Mouse (Mus musculus): ENCODE measurements at regions not wholly inside any gene's neighbourhood (a gene's known extent, or its start where the extent isn't known, plus 50 kb on each side); places are given as distances from the start of the nearest gene placed in this dataset.

DNA sequence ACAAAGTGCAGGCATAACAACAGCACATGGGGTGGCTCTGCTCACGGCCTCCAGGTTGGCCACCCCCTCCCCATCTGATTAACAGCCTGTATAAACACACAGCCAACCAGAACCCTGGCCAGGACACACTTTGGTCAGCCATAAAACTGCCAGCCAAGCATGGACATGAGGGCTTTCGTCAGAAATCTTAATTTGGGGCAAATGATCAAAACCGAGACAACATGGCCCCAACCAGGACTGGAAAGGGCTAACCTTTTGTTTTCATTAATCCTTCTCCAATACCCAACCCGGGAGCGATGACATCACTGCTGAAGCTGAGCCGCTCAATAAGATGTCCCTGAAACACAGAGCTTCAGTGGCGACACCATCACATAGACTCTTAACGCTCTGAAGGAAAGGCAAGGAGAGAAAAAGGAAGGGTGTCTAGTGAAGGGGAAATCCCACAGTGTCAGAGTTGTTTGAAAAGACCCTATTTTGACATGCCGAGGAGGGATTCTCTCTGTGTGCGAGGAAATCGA lies 351.9 kb upstream of the Npvf start:
- no peak for TF ChIP-seq POLR2A (IDR thresholded peaks at IDR 0.05; ENCODE audit: borderline replicate concordance, low read depth, low read length)
- no peak for TF ChIP-seq CTCF (IDR thresholded peaks at IDR 0.05; ENCODE audit: low read depth, low read length)
- no peaks in the 10 kb centered on the region for H3K4me1 ChIP-seq (ENCODE audit: control insufficient read depth, insufficient read depth, low read length)
- no peak overlapping the region for H3K27ac ChIP-seq (ENCODE audit: insufficient read depth, low read depth, low read length)
- no peak overlapping the region for H3K4me3 ChIP-seq (ENCODE audit: insufficient read depth, low read length)

- no peak for TF ChIP-seq CTCF (IDR thresholded peaks at IDR 0.05; ENCODE audit: low read depth, low read length)
- no peak for TF ChIP-seq POLR2A (IDR thresholded peaks at IDR 0.05; ENCODE audit: borderline replicate concordance, low read depth, low read length)
- H3K27ac ChIP-seq (ENCODE audit: insufficient read depth, low read depth, low read length) = no peak overlapping the region
- H3K4me1 ChIP-seq (ENCODE audit: control insufficient read depth, insufficient read depth, low read length) = no peaks in the 10 kb centered on the region
- no peak overlapping the region for H3K4me3 ChIP-seq (ENCODE audit: insufficient read depth, low read length)
Measured at GRCm38 (mm10) chr6:51009526-51010340, 355.5 kb upstream of the Npvf start.

DNA sequence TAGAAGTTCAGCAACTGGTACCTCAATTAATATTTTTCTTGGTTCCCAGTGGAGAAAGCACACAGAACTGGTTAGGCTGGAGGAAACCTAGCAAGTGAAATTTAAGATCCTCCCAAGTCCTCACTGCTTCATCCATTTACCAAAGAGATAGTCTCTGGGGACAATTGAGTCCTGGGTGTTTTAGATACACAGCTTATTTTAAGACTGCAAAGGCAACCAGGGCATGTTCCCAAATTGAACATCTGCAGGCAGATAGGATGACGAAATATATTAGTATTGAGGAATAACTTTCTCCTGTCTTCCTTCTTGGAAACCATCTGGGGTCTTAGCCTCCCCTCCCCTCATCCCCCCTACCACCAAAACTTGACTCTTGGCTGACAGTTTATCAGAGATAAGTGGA lies 356.3 kb upstream of the Npvf start:
- no peak for TF ChIP-seq CTCF (IDR thresholded peaks at IDR 0.05; ENCODE audit: low read depth, low read length)
- TF ChIP-seq POLR2A (IDR thresholded peaks at IDR 0.05; ENCODE audit: borderline replicate concordance, low read depth, low read length) = no peak
- no peaks in the 10 kb centered on the region for H3K4me1 ChIP-seq (ENCODE audit: control insufficient read depth, insufficient read depth, low read length)
- no peak overlapping the region for H3K27ac ChIP-seq (ENCODE audit: insufficient read depth, low read depth, low read length)
- no peak overlapping the region for H3K4me3 ChIP-seq (ENCODE audit: insufficient read depth, low read length)

DNA sequence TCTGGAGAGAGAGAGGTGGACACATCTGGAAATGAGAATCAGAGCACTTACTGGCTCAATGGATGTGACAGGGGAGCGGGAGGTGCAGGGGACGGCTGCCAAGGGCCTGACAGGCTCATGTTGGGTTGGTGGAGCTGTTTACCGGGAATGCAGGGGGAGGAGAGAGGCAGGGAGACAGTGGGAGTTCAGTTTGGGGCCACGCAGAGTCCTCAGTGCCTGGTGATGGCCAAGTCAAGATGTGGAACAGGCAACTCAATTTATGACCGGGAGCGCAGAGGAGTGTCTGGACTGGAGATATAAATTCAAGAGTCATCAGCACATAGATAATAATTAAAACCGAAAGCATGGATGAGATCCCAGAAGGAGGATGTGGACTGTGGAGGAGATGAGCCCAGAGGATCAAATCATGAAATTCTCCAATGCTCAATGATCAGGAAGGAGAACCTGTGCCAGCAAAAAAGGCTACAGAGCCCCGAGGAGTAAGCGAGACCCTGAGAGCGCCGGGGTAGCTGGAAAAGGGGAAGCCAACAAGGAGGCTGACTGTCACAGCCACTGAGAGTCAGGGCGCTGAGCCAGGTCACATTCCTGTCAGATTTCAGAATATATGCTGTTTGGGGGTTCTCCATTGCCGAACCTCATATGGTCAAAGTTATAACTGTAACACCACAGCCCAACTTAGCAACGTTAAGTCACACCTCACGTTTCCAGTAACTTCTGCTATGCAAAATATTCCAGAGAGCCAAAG lies 358.0 kb upstream of the Npvf start:
- Histone ChIP-seq H3K27ac (ENCODE audit: insufficient read depth, low read depth, low read length) (no peak overlapping the region), H3K4me1 (ENCODE audit: control insufficient read depth, insufficient read depth, low read length) (peaks cover 9% of the 10 kb centered on the region; the same call in 1 of the 2 replicates), H3K4me3 (ENCODE audit: insufficient read depth, low read length) (peak overlapping the region; percentile 28)
- no peak for TF ChIP-seq POLR2A (IDR thresholded peaks at IDR 0.05; ENCODE audit: borderline replicate concordance, low read depth, low read length)
- TF ChIP-seq CTCF (IDR thresholded peaks at IDR 0.05; ENCODE audit: low read depth, low read length) = no peak

GRCm38 (mm10) chr6:51015735-51016134 lies 361.5 kb upstream of the Npvf start:
- Histone ChIP-seq H3K4me1 (ENCODE audit: control insufficient read depth, insufficient read depth, low read length) (peaks cover 9% of the 10 kb centered on the region; the same call in 1 of the 2 replicates), H3K4me3 (ENCODE audit: insufficient read depth, low read length) (no peak overlapping the region), H3K27ac (ENCODE audit: insufficient read depth, low read depth, low read length) (no peak overlapping the region)
- TF ChIP-seq POLR2A (IDR thresholded peaks at IDR 0.05; ENCODE audit: borderline replicate concordance, low read depth, low read length) (no peak), CTCF (IDR thresholded peaks at IDR 0.05; ENCODE audit: low read depth, low read length) (no peak)

DNA sequence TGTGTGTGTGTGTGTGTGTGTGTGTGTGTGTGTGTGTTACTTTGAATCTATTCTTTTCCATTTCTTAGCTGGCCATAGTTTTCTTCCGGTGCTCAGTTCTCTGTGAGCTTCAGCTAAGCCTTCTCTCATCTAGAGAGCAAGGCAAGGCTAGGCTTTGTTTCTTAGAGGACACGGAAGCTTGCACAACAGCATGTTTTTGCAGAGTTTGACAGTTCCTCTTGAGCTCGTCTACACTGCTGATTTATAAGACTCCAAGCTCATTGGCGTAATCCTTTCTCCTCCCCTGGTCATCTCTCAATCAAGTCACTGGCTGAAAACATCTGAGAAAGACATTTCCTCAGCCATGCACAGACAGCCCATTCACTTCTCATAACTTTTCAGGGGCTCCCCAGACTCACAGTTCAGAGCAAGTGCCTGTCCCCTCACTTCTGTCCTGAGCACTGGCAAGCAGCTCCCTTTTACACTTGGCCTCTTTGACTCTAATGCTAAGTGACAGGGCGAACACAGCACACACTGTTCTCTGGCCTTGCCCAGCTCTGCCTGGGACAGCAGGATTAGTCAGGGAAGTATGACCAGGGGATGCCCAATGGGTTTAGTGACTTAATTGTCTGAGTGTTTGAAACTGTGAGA lies 362.3 kb upstream of the Npvf start:
- H3K4me3 ChIP-seq (ENCODE audit: insufficient read depth, low read length) = no peak overlapping the region
- no peak overlapping the region for H3K27ac ChIP-seq (ENCODE audit: insufficient read depth, low read depth, low read length)
- TF ChIP-seq CTCF (IDR thresholded peaks at IDR 0.05; ENCODE audit: low read depth, low read length) = no peak
- TF ChIP-seq POLR2A (IDR thresholded peaks at IDR 0.05; ENCODE audit: borderline replicate concordance, low read depth, low read length) = no peak
- H3K4me1 ChIP-seq (ENCODE audit: control insufficient read depth, insufficient read depth, low read length) = peaks cover 9% of the 10 kb centered on the region; the same call in 1 of the 2 replicates

DNA sequence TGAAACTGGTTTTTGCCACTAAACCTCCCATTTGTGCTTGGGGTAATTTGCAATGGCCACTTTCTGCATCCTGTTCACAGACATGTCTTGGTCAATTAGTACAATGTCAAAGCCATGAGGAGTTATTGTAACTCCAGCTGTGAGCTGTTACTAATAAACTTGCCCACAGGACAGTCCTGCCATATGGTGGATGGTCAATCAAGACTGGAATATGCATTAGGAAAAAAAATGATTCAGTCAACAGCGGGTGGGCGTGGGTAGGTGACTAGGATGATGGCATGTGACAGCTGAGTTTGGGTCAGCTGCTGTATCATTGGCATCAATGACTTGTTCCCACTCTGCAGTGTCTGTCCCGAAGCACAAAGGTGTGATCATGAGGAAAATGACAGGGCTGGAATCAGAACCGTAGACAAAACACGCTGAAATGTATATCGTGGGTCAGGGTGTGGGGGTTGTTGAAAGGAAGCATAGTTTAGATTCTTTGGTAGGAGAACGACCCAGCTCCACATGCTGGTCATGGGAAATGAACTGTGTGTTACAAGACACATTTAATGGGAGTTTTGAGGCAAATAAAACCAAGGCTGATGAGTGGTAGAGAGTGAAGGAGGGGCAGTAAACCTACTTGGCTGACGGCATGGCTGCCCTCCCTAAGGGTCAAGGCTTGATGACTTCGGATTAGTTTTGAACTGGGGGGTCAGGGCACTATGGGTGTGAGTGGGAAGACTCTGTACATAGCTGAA lies 363.2 kb upstream of the Npvf start:
- H3K4me3 ChIP-seq (ENCODE audit: insufficient read depth, low read length) = no peak overlapping the region
- H3K27ac ChIP-seq (ENCODE audit: insufficient read depth, low read depth, low read length) = no peak overlapping the region
- TF ChIP-seq POLR2A (IDR thresholded peaks at IDR 0.05; ENCODE audit: borderline replicate concordance, low read depth, low read length) (no peak), CTCF (IDR thresholded peaks at IDR 0.05; ENCODE audit: low read depth, low read length) (no peak)
- H3K4me1 ChIP-seq (ENCODE audit: control insufficient read depth, insufficient read depth, low read length) = peaks cover 9% of the 10 kb centered on the region; the same call in 1 of the 2 replicates

GRCm38 (mm10) chr6:51021206-51021605 lies 367.0 kb upstream of the Npvf start:
- Histone ChIP-seq H3K27ac (ENCODE audit: insufficient read depth, low read depth, low read length) (no peak overlapping the region), H3K4me1 (ENCODE audit: control insufficient read depth, insufficient read depth, low read length) (peaks cover 12% of the 10 kb centered on the region), H3K4me3 (ENCODE audit: insufficient read depth, low read length) (no peak overlapping the region)
- TF ChIP-seq POLR2A (IDR thresholded peaks at IDR 0.05; ENCODE audit: borderline replicate concordance, low read depth, low read length) = no peak
- TF ChIP-seq CTCF (IDR thresholded peaks at IDR 0.05; ENCODE audit: low read depth, low read length) = no peak

GRCm38 (mm10) chr6:51023361-51023760 lies 369.1 kb upstream of the Npvf start:
- H3K27ac ChIP-seq (ENCODE audit: insufficient read depth, low read depth, low read length) = no peak overlapping the region
- H3K4me1 ChIP-seq (ENCODE audit: control insufficient read depth, insufficient read depth, low read length) = peaks cover 5% of the 10 kb centered on the region; the same call in 1 of the 2 replicates
- no peak overlapping the region for H3K4me3 ChIP-seq (ENCODE audit: insufficient read depth, low read length)
- TF ChIP-seq POLR2A (IDR thresholded peaks at IDR 0.05; ENCODE audit: borderline replicate concordance, low read depth, low read length) (no peak), CTCF (IDR thresholded peaks at IDR 0.05; ENCODE audit: low read depth, low read length) (no peak)

All from bone marrow macrophage, adult 2 months (primary cell).